Mouse (Mus musculus) adrenal gland, postnatal 14 days (tissue): ENCODE measurements around the gene H2-M10.1. TPM values are rescaled to one million over a fixed set of nuclear protein-coding genes. Genes with fewer than 3 reads are reported as not detected.
A peak's percentile ranks its signal among the peaks of the same experiment; 100 is the strongest.
"Not testable (repeated sequence)": the region's sequence is repeated elsewhere in the genome, so short reads cannot be mapped to it uniquely, and the experiment has no call there.

Experiments used
- DNase-seq: peaks from one replicate; pipeline ENCODE4 v3.0.0; 2021; ENCODE audit warnings: mixed read lengths
- long read RNA-seq, 2 experiments: library from polyadenylated mRNA; stranded (forward); transcript quantifications; one replicate each; pipeline ENCODE4 v2.0.0; 2021
- total RNA-seq: library from RNA; stranded (reverse); gene quantifications from 2 replicates; pipeline ENCODE4 v1.2.3, GENCODE M21; 2021

H2-M10.1 gene
- not detected in 2 replicates for total RNA-seq
- long read RNA-seq, experiment 1 = 0 reads
- long read RNA-seq, experiment 2 = 0 reads

DNA sequence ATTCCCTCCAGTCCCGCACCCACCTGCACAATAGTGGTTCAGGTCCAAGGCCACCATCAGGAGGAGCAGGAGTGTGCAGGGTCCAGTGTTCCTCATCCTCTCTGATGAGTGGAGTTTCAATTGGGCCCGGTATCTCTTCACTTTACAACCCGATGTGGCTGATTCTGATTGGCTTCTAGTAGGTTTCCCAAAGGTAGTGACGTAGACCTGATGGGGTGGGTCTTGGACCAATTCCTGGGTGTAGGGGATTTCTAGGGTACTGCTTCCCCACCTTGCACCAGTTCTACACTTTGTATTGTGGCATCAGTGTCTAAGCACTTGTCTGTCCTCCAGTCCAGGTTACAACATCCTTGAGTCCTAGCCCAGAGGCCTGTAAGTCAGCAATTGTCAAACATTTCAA, at the start of gene H2-M10.1:
Gene H2-M10.1, minus strand, starts transcription at position 101 of the 400 bp plus-strand sequence.
- DNase-seq = no peak

DNA sequence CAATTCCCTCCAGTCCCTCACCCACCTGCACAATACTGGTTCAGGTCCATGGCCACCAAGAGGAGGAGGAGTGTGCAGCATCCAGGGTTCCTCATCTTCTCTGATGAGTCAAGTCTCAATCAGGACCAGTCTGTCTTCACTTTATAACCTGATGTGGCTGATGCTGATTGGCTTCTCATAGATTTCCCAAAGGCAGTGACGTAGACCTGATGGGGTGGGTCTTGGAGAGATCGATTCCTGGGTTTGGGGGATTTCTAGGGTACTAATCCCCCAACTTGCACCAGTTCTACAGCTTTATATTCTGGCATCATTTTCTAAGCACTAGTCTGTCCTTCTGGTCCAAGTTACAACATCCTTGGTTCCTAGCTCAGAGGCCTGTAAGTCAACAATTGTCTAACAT, 42.4 kb upstream of the H2-M10.1 start, which contains the start of gene H2-M10.3:
Gene H2-M10.3, minus strand, starts transcription at position 101 of the 400 bp plus-strand sequence.
- not testable (repeated sequence) for DNase-seq

DNA sequence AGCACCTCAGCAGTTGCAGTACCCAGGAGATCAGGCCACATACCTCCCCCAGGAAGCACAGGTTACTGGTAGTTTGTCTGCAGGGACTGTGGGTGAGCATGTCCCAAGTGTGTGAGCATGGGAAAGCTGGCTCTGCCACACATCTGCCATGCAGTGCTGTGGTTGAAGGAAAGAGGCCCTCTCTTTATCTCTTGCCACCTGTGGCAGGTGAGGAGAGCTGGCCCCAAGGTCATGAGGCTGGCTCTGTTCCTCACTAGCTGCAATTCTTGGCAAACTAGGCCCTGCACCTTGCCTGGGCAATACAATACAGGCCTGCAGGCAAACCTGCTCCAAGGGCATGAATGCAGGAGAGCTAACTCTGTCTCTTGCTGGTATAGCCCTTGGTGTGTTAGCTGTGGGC, 36.4 kb upstream of the H2-M10.1 start:
- DNase-seq = not testable (repeated sequence)

DNA sequence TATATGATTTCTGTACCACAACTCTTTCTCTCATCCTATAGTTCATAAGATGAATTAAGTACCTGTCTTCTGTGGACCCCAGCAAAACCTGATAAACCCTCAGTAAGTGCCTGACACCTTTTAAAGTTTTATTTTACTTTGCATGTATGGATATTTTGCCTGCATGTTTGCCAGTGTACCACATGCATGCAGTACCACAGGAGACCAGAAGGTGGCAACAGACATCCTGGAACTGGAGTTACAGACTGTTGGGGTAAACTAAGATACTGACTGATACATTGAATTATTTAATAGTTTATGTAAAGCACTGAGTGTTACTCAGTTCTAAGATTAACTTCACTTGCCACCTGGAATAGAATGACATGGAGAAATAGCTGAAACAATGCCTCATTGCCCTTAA, 31.6 kb upstream of the H2-M10.1 start:
- DNase-seq = peak; percentile 33

DNA sequence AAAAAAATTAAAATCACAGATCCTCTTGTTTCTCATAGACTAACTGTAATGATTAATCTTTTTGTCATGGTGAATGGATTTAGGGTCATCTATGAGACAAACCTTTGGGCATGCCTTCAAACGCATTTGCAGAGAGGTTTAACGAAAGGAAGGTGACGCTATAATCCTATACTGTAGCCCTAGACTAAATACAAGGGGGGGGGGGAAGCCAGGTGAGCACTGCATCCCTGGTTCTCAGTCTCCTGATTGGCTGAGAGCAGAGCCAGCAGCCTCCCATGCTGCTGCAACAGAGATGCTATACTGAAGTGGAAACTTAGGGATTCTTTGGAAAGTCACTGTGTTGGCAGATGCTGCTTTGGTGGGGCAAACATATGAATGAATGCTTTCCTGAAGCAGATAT, 29.8 kb upstream of the H2-M10.1 start:
- DNase-seq = no peak

DNA sequence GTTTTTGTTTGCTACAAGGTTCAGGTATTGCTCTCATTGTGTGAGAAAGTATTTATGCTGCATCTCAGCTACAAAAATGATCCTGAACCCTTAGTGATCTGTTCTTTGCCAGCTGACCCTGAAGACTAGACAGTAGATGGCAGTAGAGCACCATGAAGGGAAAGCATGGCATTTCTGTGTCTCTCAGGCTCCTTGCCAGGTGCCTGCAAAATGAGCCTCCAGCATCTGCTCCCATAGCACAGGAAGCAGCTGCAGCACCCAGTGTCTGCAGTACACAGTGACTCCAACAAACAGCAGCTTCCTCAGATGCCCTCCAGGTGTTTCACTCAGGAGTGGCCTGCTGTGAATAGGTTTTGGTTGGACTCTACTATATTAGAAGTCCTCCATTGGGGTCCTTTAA, 29.4 kb upstream of the H2-M10.1 start:
- peak; percentile 69 for DNase-seq

DNA sequence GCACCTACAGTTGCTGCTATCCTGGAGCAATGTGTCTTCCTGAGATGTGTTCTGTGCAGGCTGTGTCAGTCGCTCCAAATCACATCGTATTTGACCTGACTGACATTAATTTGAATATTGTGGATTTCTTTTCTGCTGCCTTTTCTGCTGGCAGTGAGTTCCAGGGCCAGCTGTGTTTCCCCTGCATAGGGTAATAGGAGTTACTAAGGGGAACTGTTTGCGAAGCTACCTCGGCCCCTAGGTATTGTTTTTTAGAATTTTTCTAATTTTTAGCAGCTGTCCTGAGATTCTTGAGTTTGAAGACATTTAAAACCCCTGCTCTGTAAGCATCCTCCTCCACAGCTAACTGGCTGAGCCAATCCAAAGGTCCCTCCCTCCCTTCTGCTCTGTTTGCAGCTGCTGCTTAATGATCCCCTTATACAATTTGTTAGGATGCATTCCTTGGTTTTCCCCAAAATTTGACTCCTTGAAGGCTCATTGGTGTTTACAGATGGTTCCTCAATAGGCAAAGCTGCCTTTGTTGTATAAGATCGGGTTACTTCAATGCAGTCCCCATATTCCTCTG, 10.2 kb downstream of the H2-M10.1 start:
- DNase-seq = no peak

DNA sequence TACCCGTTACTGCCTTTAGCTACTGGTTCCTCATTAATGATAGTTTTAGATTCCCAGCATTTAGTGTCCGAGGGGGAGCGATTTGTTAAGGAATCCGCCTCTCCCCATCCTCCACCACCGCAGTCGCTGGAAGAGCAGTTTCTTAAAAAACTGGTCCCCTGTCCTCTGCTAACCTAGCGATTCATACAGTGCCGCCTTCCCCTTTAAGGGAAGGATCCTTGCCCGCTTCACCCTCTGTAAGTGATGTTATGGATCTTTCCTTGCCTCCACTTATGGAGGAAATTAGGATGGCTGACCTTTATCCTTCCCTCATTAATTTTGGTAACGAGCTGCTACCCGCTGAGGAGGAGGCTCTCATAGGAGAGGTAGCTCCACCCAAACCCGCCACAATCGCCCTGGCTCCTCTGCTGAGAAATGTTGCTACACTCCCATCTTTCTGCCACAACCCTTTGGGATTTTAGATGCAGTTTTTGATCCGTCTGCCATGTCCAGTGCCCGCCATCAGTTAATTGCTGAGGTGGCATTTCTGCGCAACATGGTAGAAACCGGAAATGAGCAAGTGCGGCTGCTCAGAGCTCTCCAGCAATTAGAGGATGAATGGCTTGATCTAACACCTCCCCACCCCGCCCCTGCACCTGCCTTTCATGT, 10.8 kb downstream of the H2-M10.1 start:
- DNase-seq = peak; percentile 51

DNA sequence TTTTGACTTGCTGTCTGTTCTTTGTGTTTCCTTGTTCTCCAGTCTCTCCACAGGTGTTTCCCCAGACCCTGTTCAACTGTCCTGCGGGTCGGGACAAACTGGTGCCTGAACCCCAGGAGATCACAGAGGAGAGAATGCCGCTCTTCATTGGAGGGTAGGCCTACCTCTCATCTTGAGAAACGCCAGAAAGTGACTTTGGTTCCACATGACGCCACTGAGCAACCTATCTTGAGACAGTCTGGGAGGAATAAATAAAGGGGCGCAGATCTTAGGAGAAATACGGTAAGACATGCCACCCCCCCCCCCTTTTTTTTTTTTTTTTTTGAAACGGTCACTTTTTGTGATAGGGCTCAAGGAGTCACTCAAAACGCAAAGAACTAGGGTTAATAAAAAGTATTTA, 11.4 kb downstream of the H2-M10.1 start:
- DNase-seq = no peak

DNA sequence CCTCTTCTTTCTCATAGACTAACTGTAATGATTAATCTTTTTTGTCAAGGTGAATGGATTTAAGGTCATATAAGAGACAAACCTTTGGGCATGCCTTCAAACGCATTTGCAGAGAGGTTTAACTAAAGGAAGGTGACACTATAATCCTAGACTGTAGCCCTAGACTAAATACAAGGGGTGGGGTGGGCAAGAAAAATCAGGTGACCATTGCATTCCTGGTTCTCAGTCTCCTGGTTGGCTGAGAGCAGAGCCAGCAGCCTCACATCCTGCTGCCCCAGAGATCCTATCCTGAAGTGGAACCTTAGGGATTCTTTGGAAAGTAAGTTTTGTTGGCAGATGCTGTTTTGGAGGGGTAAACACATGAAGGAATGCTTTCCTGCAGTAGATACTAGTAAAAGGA, 16.7 kb downstream of the H2-M10.1 start:
- DNase-seq = no peak

DNA sequence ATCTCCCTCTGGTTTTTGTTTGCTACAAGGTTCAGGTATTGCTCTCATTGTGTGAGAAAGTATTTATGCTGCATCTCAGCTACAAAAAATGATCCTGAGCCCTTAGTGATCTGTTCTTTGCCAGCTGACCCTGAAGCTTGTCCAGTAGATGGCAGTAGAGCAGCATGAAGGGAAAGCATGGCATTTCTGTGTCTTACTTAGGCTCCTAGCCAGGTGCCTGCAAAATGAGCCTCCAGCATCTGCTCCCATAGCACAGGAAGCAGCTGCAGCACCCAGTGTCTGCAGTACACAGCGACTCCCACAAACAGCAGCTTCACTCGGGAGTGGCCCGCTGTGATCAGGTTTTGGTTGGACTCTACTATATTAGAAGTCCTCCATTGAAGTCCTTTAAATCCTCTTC, 17.1 kb downstream of the H2-M10.1 start:
- DNase-seq = peak; percentile 80

DNA sequence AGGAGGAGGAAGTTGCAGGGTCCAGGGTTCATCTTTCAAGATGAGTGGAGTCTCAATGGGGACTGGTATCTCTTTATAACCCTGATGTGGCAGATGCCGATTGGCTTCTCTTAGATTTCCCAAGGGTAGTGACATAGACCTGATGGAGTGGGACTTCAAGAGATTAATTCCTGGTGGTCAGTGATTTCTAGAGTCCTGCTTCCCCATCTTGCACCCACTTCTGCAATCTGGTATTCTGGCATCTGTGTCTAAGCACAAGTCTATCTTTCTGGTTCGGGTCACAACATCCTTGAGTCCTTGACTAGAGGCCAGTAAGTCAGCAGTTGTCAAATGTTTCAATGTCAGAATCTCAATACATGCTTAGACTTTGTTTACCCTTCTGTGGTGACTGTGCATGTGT, 39.6 kb downstream of the H2-M10.1 start, which contains the start of gene H2-M10.2:
Gene H2-M10.2, minus strand, starts transcription at position 101 of the 400 bp plus-strand sequence.
- no peak for DNase-seq

DNA sequence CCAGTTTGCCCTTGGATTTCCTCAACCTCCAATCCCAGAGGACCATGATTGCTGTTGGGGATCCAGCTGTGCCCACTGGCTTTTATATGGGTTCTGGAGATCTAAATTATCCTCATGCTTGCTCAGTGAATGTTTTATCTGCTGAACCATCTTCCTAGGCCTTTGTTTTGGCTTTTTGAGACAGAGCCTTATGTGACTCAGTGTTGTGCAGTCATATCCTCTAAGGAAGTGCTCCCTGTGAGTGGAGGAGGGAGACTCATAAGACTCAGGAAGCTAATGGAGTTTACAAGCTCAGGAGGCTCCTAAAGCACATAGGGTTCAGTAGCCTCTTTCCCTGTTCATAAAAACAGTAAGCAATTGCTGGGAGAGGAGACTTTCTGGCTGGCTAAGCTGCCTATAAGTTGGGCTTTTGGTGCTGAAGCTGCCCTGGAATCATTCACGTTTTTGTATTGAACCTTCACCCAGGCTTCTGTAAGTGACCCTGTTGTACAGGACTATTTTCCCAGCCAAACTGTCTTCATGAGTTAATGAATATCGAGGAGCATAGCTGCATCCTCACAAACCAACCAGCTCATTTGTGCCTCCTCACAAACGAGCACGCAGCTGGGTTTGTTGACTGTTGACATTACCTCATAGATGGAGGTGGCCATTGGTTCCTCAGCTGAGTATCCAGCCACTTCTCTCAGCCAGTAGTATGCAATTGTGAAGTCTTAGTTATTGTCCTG, 44.3 kb downstream of the H2-M10.1 start:
- no peak for DNase-seq

DNA sequence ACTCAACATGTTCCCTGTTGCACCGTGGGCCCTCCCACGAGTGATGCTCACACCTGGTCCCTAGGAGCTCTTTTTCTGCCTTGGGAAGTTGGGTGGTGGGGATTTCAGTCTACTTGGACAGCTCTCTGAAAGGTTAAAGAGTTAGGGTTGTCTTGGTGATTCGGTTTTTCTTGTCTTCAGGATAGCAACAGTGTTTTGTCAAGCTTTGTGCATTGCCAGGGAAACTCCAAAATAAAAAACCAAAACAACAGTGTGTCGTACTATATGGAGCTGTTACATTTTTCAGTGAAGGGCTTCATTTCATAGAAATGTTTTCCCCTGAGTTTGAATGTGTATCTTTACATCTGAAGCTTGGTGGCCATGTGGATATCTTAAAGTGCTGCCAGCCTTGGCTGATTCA, 51.2 kb downstream of the H2-M10.1 start:
- no peak for DNase-seq

DNA sequence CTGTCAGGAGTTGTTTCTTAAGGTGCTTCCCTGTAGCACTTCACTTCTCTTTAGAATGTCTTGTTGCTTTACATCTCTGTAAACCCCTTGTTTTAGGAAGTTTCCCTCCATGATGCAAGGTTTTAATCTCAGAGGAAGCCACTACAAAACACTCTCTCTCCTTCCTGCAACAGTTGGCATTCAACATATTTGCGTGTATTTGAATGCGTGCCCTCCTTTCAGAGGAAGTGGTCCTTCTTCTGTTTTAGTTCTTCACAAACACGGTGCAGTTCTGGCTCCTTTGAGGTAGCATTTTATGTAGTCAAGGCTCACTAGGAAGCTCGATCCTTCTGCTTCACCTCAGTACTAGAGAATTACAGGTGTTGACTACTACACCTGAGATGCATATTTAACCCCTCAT, 52.2 kb downstream of the H2-M10.1 start:
- DNase-seq = no peak

Other genes with a start within 250 kb of the H2-M10.1 start
- gene Gm19684, start 204.5 kb downstream of the H2-M10.1 start, total RNA-seq = 0.26 and 0.34 TPM in 2 replicates
- not detected in 2 replicates for gene Gm7030, start 196.7 kb downstream of the H2-M10.1 start, total RNA-seq
- gene Gm8909, start 157.6 kb downstream of the H2-M10.1 start, total RNA-seq = not detected in 2 replicates
- 0.44 TPM in 1 of 2 replicates, not detected in the other for gene H2-T3, start 135.9 kb downstream of the H2-M10.1 start, total RNA-seq
- 44.2 and 47.9 TPM in 2 replicates for gene Rpp21, start 68.1 kb downstream of the H2-M10.1 start, total RNA-seq
- gene Trim39, start 53.9 kb downstream of the H2-M10.1 start, total RNA-seq = 15.6 and 18.4 TPM in 2 replicates
- gene H2-M10.2, start 39.7 kb downstream of the H2-M10.1 start, total RNA-seq = not detected in 2 replicates
- not detected in 2 replicates for gene H2-M10.3, start 42.3 kb upstream of the H2-M10.1 start, total RNA-seq
- not detected in 2 replicates for gene H2-M10.4, start 136.2 kb upstream of the H2-M10.1 start, total RNA-seq
- not detected in 2 replicates for gene H2-M11, start 220.9 kb upstream of the H2-M10.1 start, total RNA-seq